Mouse (Mus musculus) small intestine, adult 2 months (tissue): ENCODE results near the gene Capn11.

Experiments
- CTCF ChIP-seq: fragments of 200-500 bp; IDR thresholded peaks from 2 replicates; pipeline ENCODE4 v1.5.1; 2012; ENCODE audit warnings: low read depth, mild to moderate bottlenecking, control low read depth, inconsistent platforms, low read length, moderate library complexity, mixed read lengths; ENCODE audit not compliant: insufficient replicate concordance, insufficient read length; ENCODE audit errors: extremely low read depth
- POLR2A ChIP-seq: fragments of 200-500 bp; IDR thresholded peaks from 2 replicates; pipeline ENCODE4 v1.6.1; 2012; ENCODE audit warnings: low read depth, mild to moderate bottlenecking, control low read depth, inconsistent platforms, low read length, moderate library complexity

- no peak for TF ChIP-seq CTCF
- no peak for TF ChIP-seq POLR2A
Measured at GRCm38 (mm10) chr17:45598376-45598775, 60.7 kb downstream of the Capn11 start.
